Mouse (Mus musculus) spleen, adult 2 months (tissue): ENCODE measurements at regions not wholly inside any gene's neighbourhood (a gene's known extent, or its start where the extent isn't known, plus 50 kb on each side); places are given as distances from the start of the nearest gene placed in this dataset.

Experiments
- CTCF ChIP-seq: fragments of 200-500 bp; IDR thresholded peaks from 2 replicates; pipeline ENCODE4 v1.5.1; 2011; ENCODE audit warnings: mild to moderate bottlenecking, inconsistent platforms; ENCODE audit not compliant: insufficient read depth, insufficient read length, insufficient replicate concordance; ENCODE audit errors: extremely low read depth
- POLR2A ChIP-seq: fragments of 200-500 bp; IDR thresholded peaks from 2 replicates; pipeline ENCODE4 v1.6.1; 2011; ENCODE audit warnings: low read depth, low read length, inconsistent platforms

- TF ChIP-seq POLR2A (no peak), CTCF (no peak)
These were observed 2891.6 kb upstream of the Gm7489 start for GRCm38 (mm10) chr15:50993121-50993520.
